Mouse (Mus musculus): Measurements from ENCODE around the gene Rtl1.

The Rtl1 gene

DNA sequence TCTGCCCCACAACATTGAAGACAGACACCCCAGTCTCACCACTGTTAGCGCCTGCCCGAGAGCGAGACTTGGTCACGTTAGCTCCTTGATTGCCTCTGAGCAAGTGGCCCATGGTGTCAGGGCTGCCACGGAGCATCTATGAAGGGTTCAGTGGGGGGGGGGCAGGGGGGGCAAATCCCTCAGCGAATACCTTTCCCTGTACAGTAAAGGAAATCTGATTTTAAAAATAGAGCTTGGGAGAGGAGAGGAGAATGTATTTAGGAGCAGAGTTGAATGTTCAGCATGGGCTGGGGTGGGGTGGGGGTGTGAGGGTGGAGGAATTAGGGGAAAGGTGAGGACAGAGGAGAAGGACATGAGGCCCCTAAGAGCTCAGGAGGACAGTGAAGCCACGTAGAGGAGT is at the start of gene Rtl1:
Rtl1 (minus strand) TSS at position 101 of the 400 bp plus-strand sequence.
- no peak for DNase-seq (ENCODE audit: inconsistent ontology term)

DNA sequence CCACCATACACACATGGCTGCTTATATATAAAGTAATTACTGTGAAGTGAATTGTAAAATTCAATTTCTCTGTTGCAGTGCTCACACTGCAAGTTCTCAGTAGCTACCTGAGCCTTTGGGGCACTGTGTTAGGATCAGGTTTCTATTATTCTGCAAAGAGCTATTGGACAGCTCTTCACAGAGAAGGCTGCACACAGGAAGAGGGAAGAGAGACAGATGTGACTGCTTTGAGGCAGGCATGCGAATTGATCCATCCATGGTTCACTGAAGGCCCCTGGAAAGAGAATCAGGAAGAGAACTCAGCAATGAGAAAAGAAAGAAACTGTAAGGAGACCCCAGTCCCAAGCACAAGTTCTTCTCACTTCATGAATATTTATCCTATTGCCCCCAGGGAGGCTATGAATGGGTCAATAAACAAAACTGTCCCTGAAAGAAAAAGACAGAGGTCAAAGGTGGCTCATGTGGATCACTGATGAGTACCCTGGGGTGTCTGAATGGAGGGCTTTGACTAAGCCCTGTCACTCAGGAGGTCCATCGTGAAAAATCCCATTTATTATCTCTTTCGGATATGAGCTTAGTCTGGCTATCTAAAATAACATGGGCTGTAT is 40.5 kb upstream of the Rtl1 start:
- no peak for DNase-seq (ENCODE audit: inconsistent ontology term)

DNA sequence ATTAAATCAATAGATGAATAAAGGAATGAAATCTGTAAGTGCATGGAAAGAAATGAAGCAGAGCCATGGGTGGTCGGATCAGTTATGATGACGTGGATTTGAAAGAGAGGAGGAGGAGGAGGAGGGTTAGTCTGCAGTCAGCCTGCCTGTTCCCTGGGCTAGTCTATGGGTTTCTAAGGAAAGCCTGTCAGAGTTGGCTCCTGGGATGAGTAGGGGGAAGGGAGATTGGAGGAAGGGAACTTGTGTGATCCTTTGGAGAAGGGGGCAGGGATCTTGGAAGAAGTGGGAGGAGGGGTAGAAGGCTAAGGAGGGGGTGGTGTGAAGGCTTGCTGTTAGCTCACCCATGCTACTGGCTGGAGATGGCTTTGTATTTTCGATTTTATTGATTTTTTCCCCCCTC is 31.9 kb upstream of the Rtl1 start:
- DNase-seq (ENCODE audit: inconsistent ontology term) = no peak

DNA sequence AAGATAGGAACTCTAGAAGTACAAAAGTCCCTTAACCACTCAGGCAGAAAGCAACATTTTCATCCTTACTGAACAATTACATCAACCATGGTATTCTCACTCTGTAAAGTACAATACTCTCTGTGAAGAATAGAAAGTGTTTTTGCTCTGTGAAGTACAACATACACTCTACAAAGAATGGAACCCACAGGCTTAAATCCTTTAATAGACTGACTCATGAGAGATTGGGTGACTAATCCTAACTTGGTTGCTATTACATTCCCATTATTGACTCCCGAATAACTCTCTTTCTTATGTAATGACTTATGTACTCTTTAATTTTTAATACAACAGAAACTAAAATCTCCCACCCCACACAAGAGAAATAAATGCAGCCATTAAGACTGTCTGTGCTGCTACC is 28.8 kb upstream of the Rtl1 start:
- peak; percentile 60 for DNase-seq (ENCODE audit: inconsistent ontology term)

DNA sequence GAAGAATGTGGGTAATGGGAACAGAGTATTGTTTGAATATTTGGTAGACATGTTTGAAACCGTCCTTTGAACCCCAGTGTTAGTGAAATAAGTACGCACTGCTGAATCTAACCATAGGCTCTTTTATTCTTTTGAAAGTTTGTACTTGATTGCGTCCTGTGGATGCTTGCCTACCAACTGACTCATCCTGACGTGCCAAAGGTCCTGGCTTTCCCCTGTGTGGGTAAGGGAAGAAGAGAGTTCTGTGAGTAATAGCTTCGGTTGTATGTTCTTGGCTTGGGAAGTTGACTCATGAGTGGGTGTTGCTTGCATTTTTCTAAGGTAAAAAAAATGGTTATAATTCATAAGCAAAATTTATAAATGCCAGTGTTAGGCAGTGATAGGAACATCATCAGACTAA is 26.8 kb upstream of the Rtl1 start:
- peak; percentile 72 for DNase-seq (ENCODE audit: inconsistent ontology term)

DNA sequence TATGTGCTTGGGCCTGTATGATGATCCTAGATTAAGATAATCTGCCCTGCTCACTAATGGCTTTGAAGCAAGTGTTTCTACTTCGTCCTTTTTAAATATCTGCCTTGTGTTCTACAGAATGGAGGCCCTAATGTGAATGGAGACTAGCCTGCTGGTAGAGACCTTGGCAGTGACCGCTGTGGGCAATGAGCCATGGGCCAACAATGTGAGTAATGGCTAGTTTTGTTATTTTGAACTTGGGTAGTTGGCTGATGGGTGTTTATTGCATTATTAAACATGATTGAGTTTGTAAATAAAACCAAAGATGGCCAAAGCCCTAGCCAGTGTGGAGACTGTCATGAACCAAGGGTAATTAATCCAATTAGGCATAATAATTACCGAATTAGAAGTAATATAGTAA is 20.1 kb upstream of the Rtl1 start:
- DNase-seq (ENCODE audit: inconsistent ontology term) = peak; percentile 83

DNA sequence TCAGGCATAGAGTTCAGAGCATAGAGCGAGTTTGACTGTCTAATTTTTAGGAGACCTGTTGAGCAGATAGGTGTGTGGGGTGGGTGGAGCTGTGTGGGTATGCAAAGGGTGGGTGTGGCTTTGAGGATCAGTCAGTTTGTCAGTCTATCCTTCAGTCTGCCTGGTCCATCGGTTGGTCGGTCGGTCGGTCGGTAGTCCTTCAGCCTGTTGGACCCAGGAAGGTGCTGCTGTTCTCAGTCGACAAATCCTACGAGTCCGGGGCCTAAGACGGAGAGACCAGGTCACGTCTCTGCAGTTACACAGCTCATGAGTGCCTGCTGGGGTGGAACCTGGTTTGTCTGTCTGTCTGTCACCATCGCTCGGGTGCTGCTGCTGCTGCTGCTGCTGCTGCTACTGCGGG is 17.9 kb upstream of the Rtl1 start:
- no peak for DNase-seq (ENCODE audit: inconsistent ontology term)

DNA sequence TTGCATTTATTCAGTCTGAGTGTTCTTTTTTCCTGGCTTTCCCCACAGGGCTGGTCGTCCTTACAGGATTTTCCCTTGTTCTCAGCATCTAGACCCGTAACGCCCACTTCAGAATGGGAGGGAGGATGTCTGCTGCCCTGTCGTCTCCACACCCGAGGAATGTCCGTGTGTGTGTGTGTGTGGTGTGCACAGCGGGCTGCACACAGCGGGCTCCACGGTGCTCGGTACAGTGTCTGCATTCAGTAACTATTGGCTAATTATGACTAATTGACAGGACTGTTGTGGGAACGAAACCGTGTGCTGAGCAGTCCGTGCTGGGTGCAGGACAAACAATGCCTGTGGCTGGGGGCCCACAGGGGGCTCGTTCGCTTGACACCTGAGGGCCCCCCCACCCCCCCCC is 17.0 kb upstream of the Rtl1 start:
- DNase-seq (ENCODE audit: inconsistent ontology term) = peak; percentile 75

DNA sequence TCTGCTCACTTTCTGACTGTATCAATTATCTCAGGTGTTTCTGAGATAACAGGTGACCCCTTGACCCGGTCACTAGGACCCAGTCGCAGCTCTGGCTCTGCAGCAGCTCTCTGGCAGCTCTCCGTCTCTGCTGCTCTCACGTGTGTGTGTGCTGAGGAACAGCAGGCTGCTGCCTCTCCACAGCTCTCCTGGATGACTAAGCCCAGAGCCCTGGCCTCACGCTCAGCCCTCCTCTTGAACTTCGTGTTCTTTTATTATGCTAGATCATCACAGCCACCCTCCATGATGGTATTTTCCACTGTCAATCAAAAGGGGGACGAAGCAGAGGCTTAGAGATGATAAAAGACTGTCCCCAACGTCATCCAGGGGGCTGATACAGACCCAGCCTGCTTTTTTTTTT is 15.2 kb upstream of the Rtl1 start:
- no peak for DNase-seq (ENCODE audit: inconsistent ontology term)

DNA sequence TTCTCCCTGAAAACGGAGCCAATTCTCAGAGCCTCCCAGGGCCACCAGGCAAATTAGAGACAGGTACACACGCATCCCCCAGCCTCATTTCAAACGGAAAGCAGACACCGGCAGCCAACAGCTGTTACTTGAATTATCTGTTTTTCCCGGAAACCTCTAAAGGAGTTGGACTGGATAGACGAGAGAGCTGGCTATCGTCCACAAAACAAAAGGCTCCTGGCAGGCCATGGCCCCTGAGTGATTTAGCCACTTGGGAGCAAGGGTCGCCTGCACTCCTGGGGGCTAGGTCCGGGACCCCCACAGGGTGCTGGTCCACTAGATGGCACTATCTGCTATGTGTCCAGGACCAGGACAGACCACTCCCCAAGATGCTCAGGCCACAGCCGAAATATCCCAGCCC is 14.3 kb upstream of the Rtl1 start:
- DNase-seq (ENCODE audit: inconsistent ontology term) = no peak

DNA sequence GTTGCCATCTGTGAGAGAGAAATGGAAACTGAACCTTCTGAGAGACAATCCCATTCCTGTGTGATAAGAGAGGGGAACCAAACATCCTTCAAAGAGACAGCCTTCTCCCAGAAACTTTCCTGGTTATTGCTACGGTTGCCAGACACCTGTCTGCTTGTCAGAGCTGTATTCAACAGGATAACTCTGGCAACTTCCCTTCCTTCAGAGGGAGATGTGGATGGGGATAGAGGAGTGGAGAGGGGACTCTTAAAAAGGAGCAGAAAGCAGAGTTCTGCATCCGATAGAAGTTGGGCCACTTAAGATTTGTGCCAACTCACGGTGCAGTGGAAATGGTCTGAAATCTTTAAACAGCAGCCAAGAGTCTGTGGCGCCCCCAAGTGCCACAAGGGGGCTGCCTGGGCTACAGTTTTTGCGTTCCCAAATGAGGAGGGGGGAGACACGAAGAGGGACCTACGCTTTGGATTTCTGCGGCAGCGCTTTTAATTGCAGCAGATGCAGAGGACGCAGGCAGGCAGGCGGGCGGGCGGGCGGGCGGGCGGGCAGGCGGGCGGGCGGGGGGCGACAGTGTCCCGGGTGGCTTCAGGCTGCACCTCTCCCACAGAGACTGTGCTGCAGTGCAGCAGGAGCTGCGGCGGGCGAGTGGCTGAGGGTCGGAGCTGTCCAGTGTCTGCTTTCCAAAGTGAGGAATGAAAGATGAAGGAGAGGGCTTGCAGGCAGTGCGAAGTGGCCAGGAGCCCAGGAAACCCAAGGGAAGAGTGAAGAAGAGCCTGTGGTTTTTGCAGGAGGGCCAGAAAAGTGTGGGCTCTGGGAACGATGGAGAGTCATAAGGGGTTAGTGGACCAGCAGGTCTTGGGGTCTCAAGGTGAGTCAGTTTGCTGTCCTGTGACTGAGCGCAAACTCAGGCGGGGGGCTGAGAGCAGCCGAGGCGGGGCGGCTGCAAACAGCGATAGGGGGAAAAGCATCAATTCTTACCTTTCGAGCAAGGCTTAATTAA is 12.6 kb upstream of the Rtl1 start:
- DNase-seq (ENCODE audit: inconsistent ontology term) = no peak

DNA sequence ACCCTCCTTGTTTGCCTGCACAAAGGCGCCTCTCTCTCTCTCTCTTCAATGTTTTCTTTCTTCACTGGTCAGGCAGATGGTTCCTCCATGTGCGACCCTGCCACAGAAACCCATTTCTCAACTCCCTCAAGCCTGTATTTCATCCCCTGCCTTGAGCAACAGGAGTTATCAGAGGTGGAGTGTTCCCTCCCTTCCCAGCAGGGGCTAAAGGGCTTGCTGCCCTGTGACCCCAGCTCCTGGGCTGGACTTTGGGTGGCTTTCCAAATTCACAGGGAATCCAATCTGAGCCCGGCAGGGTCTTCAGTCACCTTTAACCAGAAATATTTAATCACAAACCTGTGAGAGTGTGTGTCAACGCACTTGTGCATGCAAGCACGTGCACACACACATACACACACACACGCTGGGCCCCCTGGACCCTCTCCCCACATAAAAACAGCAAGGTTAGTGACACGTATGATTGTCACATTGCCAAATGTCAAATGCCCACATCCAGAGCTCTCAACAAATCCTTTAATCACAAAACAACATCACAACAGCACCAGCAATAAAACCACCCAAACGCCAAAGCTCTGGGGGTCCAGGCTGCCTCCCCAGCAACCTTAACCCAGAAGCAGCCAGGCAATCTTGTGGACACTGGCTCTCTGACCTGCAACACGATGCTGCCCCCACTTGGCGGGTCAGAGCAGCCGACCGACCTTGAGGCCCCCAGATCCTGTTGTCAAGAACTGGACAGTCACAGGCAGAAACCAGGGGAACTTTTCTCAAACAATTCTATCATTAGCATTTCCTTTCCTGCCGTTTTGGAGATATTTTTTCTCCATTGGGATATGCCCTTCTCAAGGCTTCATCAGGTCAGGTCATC is 8.7 kb upstream of the Rtl1 start:
- DNase-seq (ENCODE audit: inconsistent ontology term) = no peak

DNA sequence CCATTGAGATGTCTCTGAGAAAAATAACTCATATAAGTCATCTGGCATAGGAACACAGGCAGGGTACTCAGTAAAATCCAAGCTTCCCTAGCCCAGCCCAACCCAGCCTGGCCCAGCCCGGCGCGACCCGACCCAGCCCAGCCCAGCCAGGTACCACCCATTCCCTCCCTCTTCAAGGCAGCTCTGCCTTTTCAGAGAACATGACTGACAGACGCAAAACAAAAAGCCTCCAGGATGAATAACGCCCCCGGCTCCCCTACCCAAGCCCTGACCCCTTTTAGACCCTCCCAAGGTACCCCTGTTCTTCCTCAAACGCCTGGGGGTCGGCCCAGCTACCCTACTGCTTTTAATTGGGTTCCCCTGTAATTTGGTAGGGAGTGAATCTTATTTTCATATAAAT is 7.8 kb upstream of the Rtl1 start:
- no peak for DNase-seq (ENCODE audit: inconsistent ontology term)

DNA sequence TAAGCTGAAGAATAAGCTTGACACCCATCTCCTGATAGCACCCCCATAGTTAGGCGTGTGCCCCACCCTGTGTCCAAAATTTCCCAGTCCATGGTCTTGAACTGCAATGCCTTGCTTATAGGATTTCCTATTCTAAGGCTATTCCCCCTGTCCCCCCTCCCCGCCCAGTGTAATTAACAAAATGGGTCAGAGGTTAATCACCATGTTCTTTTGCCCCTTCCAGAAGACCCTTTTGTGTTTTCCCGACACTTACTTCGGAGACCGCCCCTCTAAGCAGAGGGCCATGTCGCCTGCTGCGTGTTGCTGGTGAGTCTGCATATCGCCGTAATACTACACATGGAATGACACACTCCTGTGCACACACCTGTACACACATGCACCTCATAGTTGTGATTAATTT is 7.1 kb upstream of the Rtl1 start:
- no peak for DNase-seq (ENCODE audit: inconsistent ontology term)

DNA sequence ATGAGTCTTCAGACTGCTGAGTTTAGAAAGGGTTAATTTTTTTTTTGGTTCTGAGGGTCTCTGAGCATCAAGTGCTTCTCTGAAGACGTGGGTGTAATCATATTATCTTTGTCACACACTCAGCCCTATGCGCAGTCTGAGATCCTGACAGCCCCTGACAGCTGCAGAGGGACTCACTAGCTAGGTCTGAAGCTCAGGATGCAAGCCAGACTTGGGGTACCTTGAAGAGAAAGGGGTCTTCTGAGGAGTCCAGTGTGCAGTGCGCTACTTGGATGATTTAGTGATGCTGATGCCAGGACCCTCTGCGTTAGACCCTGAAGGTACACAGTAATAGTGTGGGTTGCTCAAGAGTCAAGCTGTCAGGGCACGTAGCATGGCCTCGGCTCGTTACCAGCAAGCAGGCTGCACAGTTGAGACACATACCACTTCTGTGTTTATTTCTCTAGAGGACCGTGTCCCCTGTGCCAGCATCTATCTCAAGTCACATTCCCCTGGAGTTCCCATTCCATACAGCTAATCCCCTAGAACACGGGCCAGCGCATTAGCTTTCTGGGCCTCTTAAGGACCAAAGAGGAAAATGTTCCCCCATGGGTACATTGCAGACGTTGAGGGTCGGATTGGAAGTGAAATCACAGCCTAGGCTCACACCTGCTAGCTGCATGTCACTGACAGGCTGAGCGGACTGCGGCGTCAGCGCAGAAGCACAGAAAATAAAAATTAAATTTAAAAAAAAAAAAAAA is 5.0 kb upstream of the Rtl1 start:
- no peak for DNase-seq (ENCODE audit: inconsistent ontology term)

DNA sequence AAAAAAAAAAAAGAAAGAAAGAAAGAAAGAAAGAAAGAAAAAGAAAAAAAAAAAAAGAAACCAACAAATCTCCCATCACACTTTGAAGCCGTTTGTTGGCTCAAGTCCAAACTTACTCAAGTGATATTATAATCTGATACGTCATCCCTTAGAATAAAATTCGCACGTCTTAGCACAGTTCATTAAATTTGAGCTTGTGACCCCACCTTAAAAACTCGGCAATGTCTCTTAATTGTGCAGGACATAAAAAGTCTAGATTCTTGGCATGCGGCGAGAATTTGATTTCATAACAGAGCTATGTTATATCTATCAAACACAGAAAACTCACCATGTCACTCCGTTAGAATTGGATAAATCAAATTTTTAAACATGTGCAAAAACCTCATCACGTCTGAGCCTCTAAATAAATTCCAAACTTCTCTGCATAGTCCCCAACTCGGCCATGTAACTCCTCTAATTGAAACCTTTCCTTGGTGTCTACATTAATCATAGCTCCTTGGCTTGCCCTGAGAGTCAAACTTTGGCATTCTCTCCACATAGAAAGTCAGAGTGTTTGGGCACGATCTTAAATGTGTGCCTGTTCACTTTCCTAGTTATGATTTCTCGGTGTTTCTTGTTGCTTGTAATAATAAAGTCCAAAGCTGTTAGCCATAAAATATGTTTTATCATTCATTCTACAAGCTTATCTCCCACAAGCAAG is 1.4 kb downstream of the Rtl1 start:
- DNase-seq (ENCODE audit: inconsistent ontology term) = no peak

DNA sequence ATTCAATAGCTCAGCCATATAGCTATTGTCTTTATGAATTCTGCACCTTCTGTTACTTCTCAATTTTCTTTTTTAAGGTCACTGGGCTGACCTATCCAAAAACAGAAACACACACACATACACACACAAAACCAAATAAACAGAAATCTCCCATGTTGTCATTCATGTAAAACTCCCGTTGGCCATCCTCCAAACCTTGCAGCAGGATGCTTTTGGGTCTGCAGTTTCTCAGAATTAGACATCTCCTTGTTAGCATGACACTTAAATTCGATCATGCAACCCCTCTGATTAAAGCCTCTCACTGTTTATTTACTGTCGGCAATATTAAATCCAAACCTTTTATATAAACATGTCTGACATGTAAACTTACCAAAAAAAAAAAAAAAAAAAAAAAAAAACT is 3.4 kb downstream of the Rtl1 start:
- no peak for DNase-seq (ENCODE audit: inconsistent ontology term)

DNA sequence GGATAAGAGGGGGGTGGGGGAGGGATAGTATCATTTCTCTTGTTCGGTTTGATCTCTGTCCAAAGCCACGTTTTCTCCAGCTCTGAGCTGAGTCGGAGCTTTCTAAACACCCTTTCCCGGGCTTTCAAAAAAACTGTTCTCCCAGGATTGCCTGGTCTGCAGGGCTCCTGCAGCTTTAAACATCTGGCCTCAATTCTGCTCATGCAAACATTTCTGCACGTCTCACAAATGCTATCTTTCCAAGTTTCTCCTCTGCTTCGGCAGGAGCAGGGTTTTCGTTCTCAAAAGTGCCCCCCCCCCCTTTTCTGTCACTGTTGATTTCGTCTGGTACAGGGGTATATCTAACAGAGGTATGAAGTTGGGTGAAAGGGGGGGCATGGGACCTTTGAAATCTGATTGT is 3.9 kb downstream of the Rtl1 start:
- DNase-seq (ENCODE audit: inconsistent ontology term) = no peak

DNA sequence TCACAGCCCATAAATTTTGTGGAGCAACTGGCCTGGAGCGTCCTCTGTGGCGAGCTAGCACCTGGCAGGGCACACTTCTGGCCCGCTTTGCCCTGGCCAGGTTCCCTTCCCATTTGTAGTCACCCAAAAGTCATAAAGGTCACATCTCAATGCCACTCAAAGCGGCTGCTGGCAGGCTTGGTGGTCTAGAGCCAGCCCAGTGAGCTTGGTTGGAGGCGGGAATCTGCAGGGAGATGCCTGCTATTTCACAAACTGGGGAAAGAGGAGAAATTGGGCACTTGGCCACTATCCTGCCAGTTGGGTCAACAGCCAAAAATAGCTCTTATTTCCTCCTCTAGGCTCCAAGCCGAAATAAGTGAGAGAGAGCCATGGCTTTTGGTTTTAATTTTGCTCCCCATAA is 4.4 kb downstream of the Rtl1 start:
- peak; percentile 81 for DNase-seq (ENCODE audit: inconsistent ontology term)

DNA sequence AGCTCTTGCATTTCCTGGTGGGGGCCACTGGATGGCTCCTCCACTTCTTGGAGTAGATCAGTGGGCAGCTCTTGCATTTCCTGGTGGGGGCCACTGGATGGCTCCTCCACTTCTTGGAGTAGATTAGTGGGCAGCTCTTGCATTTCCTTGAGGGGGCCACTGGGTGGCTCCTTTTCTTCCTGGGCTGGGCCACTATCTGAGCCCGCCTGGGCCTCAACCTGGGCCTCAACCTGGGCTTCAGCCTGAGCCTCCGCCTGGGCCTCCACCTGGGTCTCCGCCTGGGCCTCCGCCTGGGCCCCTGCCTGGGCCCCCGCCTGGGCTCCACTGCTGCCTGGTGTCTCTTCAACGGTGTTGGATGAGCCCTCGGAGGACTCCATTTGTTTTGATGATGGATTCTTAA is 5.2 kb downstream of the Rtl1 start:
- no peak for DNase-seq (ENCODE audit: inconsistent ontology term)

DNA sequence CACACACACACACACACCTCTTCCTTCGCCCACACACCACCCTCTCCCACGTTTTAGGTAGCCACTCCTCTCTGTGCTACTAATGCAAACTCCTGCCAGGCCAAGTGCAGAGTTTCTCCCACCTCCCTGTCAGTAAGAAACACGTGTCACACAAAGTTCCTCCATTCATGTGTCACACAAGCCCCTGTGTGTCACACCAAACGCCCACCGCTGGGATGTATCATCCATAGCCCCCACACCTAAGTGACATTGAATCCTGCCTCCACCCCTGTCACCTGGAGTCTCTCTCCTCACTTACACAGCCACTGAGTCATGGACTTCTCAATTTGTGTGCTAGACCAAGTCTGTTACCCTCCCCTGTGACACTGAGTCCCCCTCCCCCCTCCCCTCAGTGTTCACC is 17.9 kb downstream of the Rtl1 start:
- no peak for DNase-seq (ENCODE audit: inconsistent ontology term)
